Mouse (Mus musculus): ENCODE data around the gene Man2a1. TPM values are rescaled to one million over a fixed set of nuclear protein-coding genes. Genes with fewer than 3 reads are reported as not detected.

The Man2a1 gene
- total and polyA plus RNA-seq, 2 experiments, result 25.4 to 93.6 TPM

- WGBS, result 72% methylated on average over 9 of the region's 9 CpGs
- H3K9ac ChIP-seq (ENCODE audit: low read depth, low read length), result peak overlapping the region; percentile 12; the same call in 1 of the 2 replicates
- TF ChIP-seq POLR2A (IDR thresholded peaks at IDR 0.05; ENCODE audit: extremely low read depth, insufficient read depth, low read length) (no peak), CTCF (IDR thresholded peaks at IDR 0.05; ENCODE audit: low read depth, low read length) (no peak)
Measured at GRCm38 (mm10) chr17:64621649-64622351, 21.3 kb downstream of the Man2a1 start.

GRCm38 (mm10) chr17:64622352-64622886 lies 21.9 kb downstream of the Man2a1 start:
- Histone ChIP-seq H3K27me3 (ENCODE audit: control insufficient read depth, insufficient read depth, low read length) (no peaks in the 10 kb centered on the region), H3K36me3 (ENCODE audit: control insufficient read depth, insufficient read depth, low read length) (peaks cover 34% of the 10 kb centered on the region), H3K4me1 (ENCODE audit: control insufficient read depth, insufficient read depth, low read length) (peaks cover 43% of the 10 kb centered on the region), H3K27ac (replicated peaks; ENCODE audit: insufficient read depth, low read depth, low read length) (peak overlapping the region; percentile 58), H3K9ac (ENCODE audit: low read depth, low read length) (no peak overlapping the region), H3K4me3 (ENCODE audit: insufficient read depth, low read depth, low read length) (no peak overlapping the region), H3K79me2 (ENCODE audit: control insufficient read depth, insufficient read depth, low read length) (peaks cover 52% of the 10 kb centered on the region)
- no peak for TF ChIP-seq POLR2A (IDR thresholded peaks at IDR 0.05; ENCODE audit: extremely low read depth, insufficient read depth, low read length)
- TF ChIP-seq CTCF (IDR thresholded peaks at IDR 0.05; ENCODE audit: low read depth, low read length), result no peak
- 80% methylated on average over 11 of the region's 11 CpGs for WGBS
- DNase-seq (ENCODE audit: extremely low read depth, low read depth, low spot score), result no peak

More at GRCm38 (mm10) chr17:64621649-64622351, 21.3 kb downstream of the Man2a1 start:
- peaks cover 49% of the 10 kb centered on the region for H3K79me2 ChIP-seq (ENCODE audit: control insufficient read depth, insufficient read depth, low read length)
- H3K36me3 ChIP-seq (ENCODE audit: control insufficient read depth, insufficient read depth, low read length), result peaks cover 28% of the 10 kb centered on the region
- peak overlapping the region; percentile 58; the same call in 1 of the 2 replicates for H3K27ac ChIP-seq (replicated peaks; ENCODE audit: insufficient read depth, low read depth, low read length)
- DNase-seq (ENCODE audit: extremely low read depth, low read depth, low spot score), result no peak
- H3K4me3 ChIP-seq (ENCODE audit: insufficient read depth, low read depth, low read length), result no peak overlapping the region
- H3K27me3 ChIP-seq (ENCODE audit: control insufficient read depth, insufficient read depth, low read length), result no peaks in the 10 kb centered on the region
- peaks cover 48% of the 10 kb centered on the region for H3K4me1 ChIP-seq (ENCODE audit: control insufficient read depth, insufficient read depth, low read length)

- Histone ChIP-seq H3K4me3 (ENCODE audit: insufficient read depth, low read depth, low read length) (no peak overlapping the region), H3K79me2 (ENCODE audit: control insufficient read depth, insufficient read depth, low read length) (peaks cover 45% of the 10 kb centered on the region), H3K36me3 (ENCODE audit: control insufficient read depth, insufficient read depth, low read length) (peaks cover 41% of the 10 kb centered on the region), H3K27me3 (ENCODE audit: control insufficient read depth, insufficient read depth, low read length) (no peaks in the 10 kb centered on the region), H3K27ac (replicated peaks; ENCODE audit: insufficient read depth, low read depth, low read length) (no peak overlapping the region), H3K9ac (ENCODE audit: low read depth, low read length) (no peak overlapping the region), H3K4me1 (ENCODE audit: control insufficient read depth, insufficient read depth, low read length) (peaks cover 29% of the 10 kb centered on the region)
- WGBS, result 82% methylated on average over 15 of the region's 15 CpGs
- no peak for TF ChIP-seq CTCF (IDR thresholded peaks at IDR 0.05; ENCODE audit: low read depth, low read length)
- no peak for TF ChIP-seq POLR2A (IDR thresholded peaks at IDR 0.05; ENCODE audit: extremely low read depth, insufficient read depth, low read length)
- no peak for DNase-seq (ENCODE audit: extremely low read depth, low read depth, low spot score)
Measured at GRCm38 (mm10) chr17:64624439-64624838, 23.9 kb downstream of the Man2a1 start.

- no peaks in the 10 kb centered on the region for H3K27me3 ChIP-seq (ENCODE audit: control insufficient read depth, insufficient read depth, low read length)
- no peak for DNase-seq (ENCODE audit: extremely low read depth, low read depth, low spot score)
- peaks cover 23% of the 10 kb centered on the region for H3K79me2 ChIP-seq (ENCODE audit: control insufficient read depth, insufficient read depth, low read length)
- H3K9ac ChIP-seq (ENCODE audit: low read depth, low read length), result no peak overlapping the region
- H3K4me3 ChIP-seq (ENCODE audit: insufficient read depth, low read depth, low read length), result no peak overlapping the region
- no peak overlapping the region for H3K27ac ChIP-seq (replicated peaks; ENCODE audit: insufficient read depth, low read depth, low read length)
- TF ChIP-seq CTCF (IDR thresholded peaks at IDR 0.05; ENCODE audit: low read depth, low read length), result no peak
- TF ChIP-seq POLR2A (IDR thresholded peaks at IDR 0.05; ENCODE audit: extremely low read depth, insufficient read depth, low read length), result no peak
- H3K36me3 ChIP-seq (ENCODE audit: control insufficient read depth, insufficient read depth, low read length), result peaks cover 69% of the 10 kb centered on the region
- no peaks in the 10 kb centered on the region for H3K4me1 ChIP-seq (ENCODE audit: control insufficient read depth, insufficient read depth, low read length)
- WGBS, result 81% methylated on average over 5 of the region's 5 CpGs
Measured at GRCm38 (mm10) chr17:64628796-64629195, 28.3 kb downstream of the Man2a1 start.

GRCm38 (mm10) chr17:64629486-64629885 lies 28.9 kb downstream of the Man2a1 start:
- no peak overlapping the region for H3K9ac ChIP-seq (ENCODE audit: low read depth, low read length)
- peaks cover 19% of the 10 kb centered on the region for H3K79me2 ChIP-seq (ENCODE audit: control insufficient read depth, insufficient read depth, low read length)
- no peak overlapping the region for H3K4me3 ChIP-seq (ENCODE audit: insufficient read depth, low read depth, low read length)
- H3K36me3 ChIP-seq (ENCODE audit: control insufficient read depth, insufficient read depth, low read length), result peaks cover 70% of the 10 kb centered on the region
- TF ChIP-seq POLR2A (IDR thresholded peaks at IDR 0.05; ENCODE audit: extremely low read depth, insufficient read depth, low read length) (no peak), CTCF (IDR thresholded peaks at IDR 0.05; ENCODE audit: low read depth, low read length) (no peak)
- H3K4me1 ChIP-seq (ENCODE audit: control insufficient read depth, insufficient read depth, low read length), result no peaks in the 10 kb centered on the region
- H3K27ac ChIP-seq (replicated peaks; ENCODE audit: insufficient read depth, low read depth, low read length), result no peak overlapping the region
- 91% methylated on average over 5 of the region's 5 CpGs for WGBS
- DNase-seq (ENCODE audit: extremely low read depth, low read depth, low spot score), result no peak
- H3K27me3 ChIP-seq (ENCODE audit: control insufficient read depth, insufficient read depth, low read length), result no peaks in the 10 kb centered on the region

- Histone ChIP-seq H3K27me3 (ENCODE audit: control insufficient read depth, insufficient read depth, low read length) (no peaks in the 10 kb centered on the region), H3K79me2 (ENCODE audit: control insufficient read depth, insufficient read depth, low read length) (peaks cover 15% of the 10 kb centered on the region), H3K9ac (ENCODE audit: low read depth, low read length) (no peak overlapping the region), H3K4me3 (ENCODE audit: insufficient read depth, low read depth, low read length) (no peak overlapping the region), H3K4me1 (ENCODE audit: control insufficient read depth, insufficient read depth, low read length) (no peaks in the 10 kb centered on the region), H3K27ac (replicated peaks; ENCODE audit: insufficient read depth, low read depth, low read length) (no peak overlapping the region), H3K36me3 (ENCODE audit: control insufficient read depth, insufficient read depth, low read length) (peaks cover 70% of the 10 kb centered on the region)
- WGBS, result 96% methylated on average over 12 of the region's 12 CpGs
- TF ChIP-seq CTCF (IDR thresholded peaks at IDR 0.05; ENCODE audit: low read depth, low read length) (no peak), POLR2A (IDR thresholded peaks at IDR 0.05; ENCODE audit: extremely low read depth, insufficient read depth, low read length) (no peak)
- no peak for DNase-seq (ENCODE audit: extremely low read depth, low read depth, low spot score)
Measured at GRCm38 (mm10) chr17:64630506-64630905, 30.0 kb downstream of the Man2a1 start.
